Mouse (Mus musculus) liver, adult 2 months (tissue): ENCODE results near the gene Ssh3. TPM values are rescaled to one million over a fixed set of nuclear protein-coding genes. Genes with fewer than 3 reads are reported as not detected.

Experiments
- DNase-seq: peaks from one replicate; pipeline ENCODE4 v3.0.0-alpha.2; 2011; ENCODE audit warnings: low read depth, low spot score; ENCODE audit errors: extremely low read depth
- H3K27ac ChIP-seq: fragments of 200-500 bp; replicated peaks from 2 replicates; pipeline ENCODE4 v1.5.1; 2012; ENCODE audit warnings: low read depth, mild to moderate bottlenecking, control low read depth, inconsistent platforms, low read length; ENCODE audit not compliant: insufficient read depth
- H3K27me3 ChIP-seq: fragments of 200-500 bp; 2 replicates; pipeline ENCODE4 v1.6.1; 2012; ENCODE audit warnings: mild to moderate bottlenecking, moderate library complexity, low read length, inconsistent platforms; ENCODE audit not compliant: control insufficient read depth, insufficient read depth
- H3K36me3 ChIP-seq: fragments of 200-500 bp; 2 replicates; pipeline ENCODE4 v1.6.1; 2012; ENCODE audit warnings: low read length, inconsistent platforms; ENCODE audit not compliant: control insufficient read depth, insufficient read depth
- H3K4me1 ChIP-seq: fragments of 200-500 bp; 2 replicates; pipeline ENCODE4 v1.6.1; 2011; ENCODE audit warnings: low read length; ENCODE audit not compliant: control insufficient read depth, insufficient read depth
- H3K4me3 ChIP-seq: fragments of 200-500 bp; 2 replicates; pipeline ENCODE4 v1.5.1; 2011; ENCODE audit warnings: low read depth, mild to moderate bottlenecking, control low read depth, low read length, moderate library complexity; ENCODE audit not compliant: insufficient read depth
- H3K79me2 ChIP-seq: fragments of 200-500 bp; 2 replicates; pipeline ENCODE4 v1.6.1; 2012; ENCODE audit warnings: inconsistent platforms, mild to moderate bottlenecking, low read length, moderate library complexity; ENCODE audit not compliant: control insufficient read depth, insufficient read depth
- H3K9ac ChIP-seq: fragments of 200-500 bp; 2 replicates; pipeline ENCODE4 v1.6.1; 2012; ENCODE audit warnings: low read depth, mild to moderate bottlenecking, control low read depth, inconsistent platforms, low read length
- CTCF ChIP-seq: fragments of 200-500 bp; IDR thresholded peaks from 2 replicates; pipeline ENCODE4 v1.5.1; 2011; ENCODE audit warnings: low read depth, low read length, control low read depth
- POLR2A ChIP-seq: fragments of 200-500 bp; IDR thresholded peaks from 2 replicates; pipeline ENCODE4 v1.6.1; 2011; ENCODE audit warnings: low read length, control low read depth; ENCODE audit not compliant: insufficient read depth; ENCODE audit errors: extremely low read depth
- WGBS: fragments of 180-500 bp; shearing (Covaris S2); methylation state at CpG from one replicate; pipeline ENCODE4 v1.1.7; 2018; 5-methylcytosine and 5-hydroxymethylcytosine counted together
- polyA plus RNA-seq: library from polyadenylated mRNA; depleted of rRNA; stranded (reverse); fragments of >200 nt; gene quantifications from 2 replicates; pipeline ENCODE4 v1.2.3, GENCODE M21; 2012
- total RNA-seq: library from RNA; depleted of rRNA; stranded (reverse); fragments of >200 nt; gene quantifications from 2 replicates; pipeline ENCODE4 v1.2.3, GENCODE M21; 2014

The Ssh3 gene
- total and polyA plus RNA-seq, 2 experiments, result 11.5 to 29.2 TPM

DNA sequence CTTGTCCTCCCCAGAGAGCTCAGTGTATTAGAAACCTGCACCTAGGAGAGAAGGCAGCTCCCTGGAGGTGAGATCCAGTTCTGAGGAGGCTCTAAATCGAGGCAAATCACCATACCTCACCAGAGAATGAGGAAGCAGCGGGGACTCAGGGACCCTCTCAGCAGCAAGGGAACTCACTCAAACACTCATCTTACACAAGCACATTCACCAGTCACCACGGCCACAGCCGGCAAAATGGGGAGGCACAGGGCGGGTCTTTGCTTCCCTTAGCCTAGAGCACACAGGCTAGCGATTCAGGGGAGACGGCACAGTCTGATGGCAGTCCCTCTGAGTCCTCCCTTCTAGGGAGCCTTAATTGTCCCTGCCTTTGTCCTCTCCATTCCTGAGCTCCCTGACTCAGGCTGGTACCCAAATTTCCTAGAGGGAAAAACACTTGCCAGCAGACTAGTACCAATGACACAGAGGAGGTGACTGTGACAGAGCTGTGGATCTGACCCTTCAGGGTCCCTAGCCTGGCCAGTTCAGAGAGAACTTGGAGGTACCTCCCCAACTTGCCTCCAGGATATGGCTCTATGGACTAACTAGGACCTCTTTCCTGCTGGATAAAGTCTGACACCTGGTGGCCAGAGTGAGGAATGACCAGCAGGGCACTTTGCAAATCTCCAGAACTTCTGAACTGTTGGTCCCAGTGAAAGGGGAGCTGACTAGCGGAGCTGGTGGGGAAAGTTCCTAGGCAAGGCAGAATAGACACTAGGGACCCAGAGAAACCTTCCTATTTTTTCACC is 40.9 kb downstream of the Ssh3 start:
- no peak overlapping the region for H3K4me3 ChIP-seq
- WGBS, result 31% methylated on average over 8 of the region's 8 CpGs
- no peaks in the 10 kb centered on the region for H3K27me3 ChIP-seq
- peak; percentile 74 for TF ChIP-seq CTCF
- no peak for TF ChIP-seq POLR2A
- H3K36me3 ChIP-seq, result no peaks in the 10 kb centered on the region
- DNase-seq, result peak; percentile 67
- no peak overlapping the region for H3K27ac ChIP-seq
- no peak overlapping the region for H3K9ac ChIP-seq
- H3K79me2 ChIP-seq, result no peaks in the 10 kb centered on the region
- no peaks in the 10 kb centered on the region; the same call in 1 of the 2 replicates for H3K4me1 ChIP-seq

DNA sequence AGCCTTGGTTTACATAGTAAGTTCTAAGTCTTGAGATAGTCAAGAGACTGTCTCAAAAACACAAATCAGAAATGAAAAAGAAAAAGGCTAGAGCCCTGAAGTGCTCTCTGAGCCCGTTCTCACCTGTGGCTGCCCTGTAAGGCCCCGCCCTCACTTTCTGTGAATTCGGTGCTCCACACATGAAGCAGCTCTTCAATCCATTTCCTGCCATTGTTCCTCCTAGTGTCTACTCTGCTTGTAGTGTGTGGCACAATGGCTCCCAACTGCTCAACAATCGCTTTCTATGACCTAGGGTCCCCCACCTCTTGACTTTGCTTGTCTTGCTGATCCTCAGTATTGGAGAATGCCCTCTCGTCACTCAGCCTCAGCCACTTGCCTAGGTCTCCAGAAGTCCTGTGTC is 41.5 kb downstream of the Ssh3 start:
- no peaks in the 10 kb centered on the region for H3K36me3 ChIP-seq
- TF ChIP-seq POLR2A, result no peak
- no peak for TF ChIP-seq CTCF
- H3K27ac ChIP-seq, result no peak overlapping the region
- H3K9ac ChIP-seq, result no peak overlapping the region
- no peaks in the 10 kb centered on the region for H3K79me2 ChIP-seq
- 88% methylated on average over 5 of the region's 5 CpGs for WGBS
- no peak for DNase-seq
- no peaks in the 10 kb centered on the region; the same call in 1 of the 2 replicates for H3K4me1 ChIP-seq
- no peak overlapping the region for H3K4me3 ChIP-seq
- H3K27me3 ChIP-seq, result no peaks in the 10 kb centered on the region

DNA sequence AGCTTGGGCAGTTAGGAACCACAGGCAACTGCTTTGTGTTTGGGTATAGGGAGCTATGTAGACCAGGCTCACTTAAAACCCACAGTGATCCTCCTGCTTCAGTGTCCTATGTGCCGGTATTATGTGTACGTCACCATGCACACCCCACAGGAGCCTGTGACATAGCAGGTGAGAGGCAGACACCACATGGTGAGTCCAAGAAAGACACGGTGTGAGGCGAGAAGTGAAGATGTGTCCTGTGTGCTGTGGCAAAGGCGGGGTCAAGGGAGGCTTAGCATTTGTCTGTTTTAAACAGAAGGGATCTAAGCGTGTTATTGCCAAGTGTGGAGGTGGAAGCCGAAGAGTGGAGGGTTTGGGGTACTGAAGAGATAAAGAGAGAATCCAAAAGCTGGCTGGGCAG is 42.2 kb downstream of the Ssh3 start:
- H3K4me3 ChIP-seq, result no peak overlapping the region
- no peak overlapping the region for H3K9ac ChIP-seq
- no peaks in the 10 kb centered on the region for H3K27me3 ChIP-seq
- 89% methylated on average over 7 of the region's 7 CpGs for WGBS
- no peaks in the 10 kb centered on the region for H3K36me3 ChIP-seq
- no peak overlapping the region for H3K27ac ChIP-seq
- H3K79me2 ChIP-seq, result no peaks in the 10 kb centered on the region
- no peak for DNase-seq
- TF ChIP-seq POLR2A, result no peak
- no peak for TF ChIP-seq CTCF
- no peaks in the 10 kb centered on the region; the same call in 1 of the 2 replicates for H3K4me1 ChIP-seq

DNA sequence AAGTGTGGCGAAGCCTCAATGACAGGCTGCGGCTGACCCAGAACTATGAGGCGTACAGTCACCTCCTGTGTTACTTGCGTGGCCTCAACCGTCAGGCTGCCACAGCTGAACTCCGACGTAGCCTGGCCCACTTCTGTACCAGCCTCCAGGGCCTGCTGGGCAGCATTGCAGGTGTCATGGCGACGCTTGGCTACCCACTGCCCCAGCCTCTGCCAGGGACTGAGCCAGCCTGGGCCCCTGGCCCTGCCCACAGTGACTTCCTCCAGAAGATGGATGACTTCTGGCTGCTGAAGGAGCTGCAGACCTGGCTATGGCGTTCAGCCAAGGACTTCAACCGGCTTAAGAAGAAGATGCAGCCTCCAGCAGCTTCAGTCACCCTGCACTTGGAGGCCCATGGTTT is 46.8 kb downstream of the Ssh3 start:
- H3K36me3 ChIP-seq, result no peaks in the 10 kb centered on the region
- no peak for DNase-seq
- H3K27me3 ChIP-seq, result no peaks in the 10 kb centered on the region
- no peak overlapping the region for H3K9ac ChIP-seq
- TF ChIP-seq POLR2A (no peak), CTCF (no peak)
- 75% methylated on average over 11 of the region's 11 CpGs for WGBS
- H3K27ac ChIP-seq, result no peak overlapping the region
- H3K4me1 ChIP-seq, result no peaks in the 10 kb centered on the region
- no peak overlapping the region for H3K4me3 ChIP-seq
- no peaks in the 10 kb centered on the region for H3K79me2 ChIP-seq

- DNase-seq, result no peak
- no peaks in the 10 kb centered on the region for H3K36me3 ChIP-seq
- no peak overlapping the region for H3K4me3 ChIP-seq
- no peak overlapping the region for H3K9ac ChIP-seq
- H3K27me3 ChIP-seq, result no peaks in the 10 kb centered on the region
- no peaks in the 10 kb centered on the region for H3K79me2 ChIP-seq
- no peak overlapping the region; the same call in 1 of the 2 replicates for H3K27ac ChIP-seq
- H3K4me1 ChIP-seq, result no peaks in the 10 kb centered on the region
- no peak for TF ChIP-seq CTCF
- no peak for TF ChIP-seq POLR2A
- 61% methylated on average over 14 of the region's 14 CpGs for WGBS
Measured at GRCm38 (mm10) chr19:4220957-4221743, 47.8 kb downstream of the Ssh3 start.
